In genomic region chr5:63476240-63476973, GRCm38 (mm10) we compare ENCODE assay signal across 10 mouse cellular contexts.
"Had no signal": no experiment of that assay in that cellular context is flagged by ENCODE, and none has a peak within 500 bp of the region (broad histone marks: within the 10 kb centered on the region; RNA-seq: fewer than 3 reads in every experiment).

No protein-coding gene starts in this region.

- DNase-seq: lung, adult 2 months; lung, postnatal 14 days; lung, postnatal 36 days; right cerebral cortex, postnatal 14 days; thymus, adult 2 months; thymus, postnatal 25 days; thymus, postnatal 4 days had no signal

- ATAC-seq: lung, postnatal 0 days; midbrain, embryonic 13.5 days; midbrain, embryonic 15.5 days had no signal
